Mouse (Mus musculus): ENCODE results near the gene Edem3. TPM values are rescaled to one million over a fixed set of nuclear protein-coding genes. Genes with fewer than 3 reads are reported as not detected.
A peak's percentile ranks its signal among the peaks of the same experiment; 100 is the strongest.

Edem3 gene
- total and polyA plus RNA-seq, 2 experiments from 2014 or later: 13.2 to 40.8 TPM

GRCm38 (mm10) chr1:151855561-151855960 is 100.4 kb downstream of the Edem3 start:
- ATAC-seq (ENCODE audit: low FRiP score) (no peak), DNase-seq (ENCODE audit: low spot score) (no peak)
- no peaks in the 10 kb centered on the region for H3K27me3 ChIP-seq (ENCODE audit: insufficient read depth, low read length)
- 72% methylated on average over 1 of the region's 1 CpGs for whole genome bisulfite sequencing
- no peaks in the 10 kb centered on the region for H3K4me1 ChIP-seq (ENCODE audit: insufficient read depth, low read length)
- H3K9ac ChIP-seq (replicated peaks; ENCODE audit: low read length, poor library complexity, severe bottlenecking): no peak overlapping the region
- no peak overlapping the region for H3K4me3 ChIP-seq (ENCODE audit: low read depth, low read length)
- no peak overlapping the region for H3K27ac ChIP-seq (ENCODE audit: low read depth, low read length)
- TF ChIP-seq CTCF (IDR thresholded peaks at IDR 0.05): no peak
- no peak overlapping the region for H3K4me2 ChIP-seq (ENCODE audit: low read depth, low read length, poor library complexity, severe bottlenecking)
- H3K9me3 ChIP-seq (ENCODE audit: low read length): no peaks in the 10 kb centered on the region
- no peaks in the 10 kb centered on the region for H3K36me3 ChIP-seq (ENCODE audit: insufficient read depth, low read length)

- Histone ChIP-seq H3K36me3 (ENCODE audit: insufficient read depth, low read length) (no peaks in the 10 kb centered on the region), H3K9ac (replicated peaks; ENCODE audit: low read length, poor library complexity, severe bottlenecking) (no peak overlapping the region), H3K4me3 (ENCODE audit: low read depth, low read length) (no peak overlapping the region), H3K4me1 (ENCODE audit: insufficient read depth, low read length) (no peaks in the 10 kb centered on the region), H3K27me3 (ENCODE audit: insufficient read depth, low read length) (no peaks in the 10 kb centered on the region), H3K9me3 (ENCODE audit: low read length) (no peaks in the 10 kb centered on the region), H3K27ac (ENCODE audit: low read depth, low read length) (no peak overlapping the region), H3K4me2 (ENCODE audit: low read depth, low read length, poor library complexity, severe bottlenecking) (no peak overlapping the region)
- DNase-seq (ENCODE audit: low spot score) (no peak), ATAC-seq (ENCODE audit: low FRiP score) (no peak)
- TF ChIP-seq CTCF (IDR thresholded peaks at IDR 0.05): no peak
- WGBS: 100% methylated on average over 1 of the region's 1 CpGs
Measured at GRCm38 (mm10) chr1:151858474-151858873, 103.3 kb downstream of the Edem3 start.

GRCm38 (mm10) chr1:151861334-151861995 is 106.3 kb downstream of the Edem3 start:
- H3K27me3 ChIP-seq (ENCODE audit: insufficient read depth, low read length): no peaks in the 10 kb centered on the region
- H3K4me3 ChIP-seq (ENCODE audit: low read depth, low read length): no peak overlapping the region
- no peak overlapping the region for H3K9ac ChIP-seq (replicated peaks; ENCODE audit: low read length, poor library complexity, severe bottlenecking)
- no peaks in the 10 kb centered on the region for H3K4me1 ChIP-seq (ENCODE audit: insufficient read depth, low read length)
- no peak overlapping the region for H3K4me2 ChIP-seq (ENCODE audit: low read depth, low read length, poor library complexity, severe bottlenecking)
- no peaks in the 10 kb centered on the region for H3K36me3 ChIP-seq (ENCODE audit: insufficient read depth, low read length)
- WGBS: 68% methylated on average over 20 of the region's 20 CpGs
- ATAC-seq (ENCODE audit: low FRiP score) (no peak), DNase-seq (ENCODE audit: low spot score) (no peak)
- H3K9me3 ChIP-seq (ENCODE audit: low read length): no peaks in the 10 kb centered on the region
- TF ChIP-seq CTCF (IDR thresholded peaks at IDR 0.05): peak; percentile 33; the same call in 1 of the 2 replicates
- H3K27ac ChIP-seq (ENCODE audit: low read depth, low read length): no peak overlapping the region

GRCm38 (mm10) chr1:151862109-151862508 is 106.9 kb downstream of the Edem3 start:
- no peak overlapping the region for H3K9ac ChIP-seq (replicated peaks; ENCODE audit: low read length, poor library complexity, severe bottlenecking)
- 92% methylated on average over 8 of the region's 8 CpGs for WGBS
- H3K36me3 ChIP-seq (ENCODE audit: insufficient read depth, low read length): no peaks in the 10 kb centered on the region
- no peak overlapping the region for H3K4me3 ChIP-seq (ENCODE audit: low read depth, low read length)
- no peak for TF ChIP-seq CTCF (IDR thresholded peaks at IDR 0.05)
- H3K4me1 ChIP-seq (ENCODE audit: insufficient read depth, low read length): no peaks in the 10 kb centered on the region
- H3K4me2 ChIP-seq (ENCODE audit: low read depth, low read length, poor library complexity, severe bottlenecking): no peak overlapping the region
- no peak for ATAC-seq (ENCODE audit: low FRiP score)
- H3K27ac ChIP-seq (ENCODE audit: low read depth, low read length): no peak overlapping the region
- DNase-seq (ENCODE audit: low spot score): no peak
- no peaks in the 10 kb centered on the region for H3K9me3 ChIP-seq (ENCODE audit: low read length)
- no peaks in the 10 kb centered on the region for H3K27me3 ChIP-seq (ENCODE audit: insufficient read depth, low read length)

GRCm38 (mm10) chr1:151863135-151863796 is 108.1 kb downstream of the Edem3 start:
- ATAC-seq (ENCODE audit: low FRiP score): no peak
- no peaks in the 10 kb centered on the region for H3K4me1 ChIP-seq (ENCODE audit: insufficient read depth, low read length)

GRCm38 (mm10) chr1:151863797-151864147 is 108.6 kb downstream of the Edem3 start:
- Histone ChIP-seq H3K4me1 (ENCODE audit: insufficient read depth, low read length) (no peaks in the 10 kb centered on the region), H3K4me3 (ENCODE audit: low read depth, low read length) (no peak overlapping the region), H3K4me2 (ENCODE audit: low read depth, low read length, poor library complexity, severe bottlenecking) (no peak overlapping the region), H3K27ac (ENCODE audit: low read depth, low read length) (no peak overlapping the region), H3K36me3 (ENCODE audit: insufficient read depth, low read length) (no peaks in the 10 kb centered on the region), H3K27me3 (ENCODE audit: insufficient read depth, low read length) (no peaks in the 10 kb centered on the region), H3K9ac (replicated peaks; ENCODE audit: low read length, poor library complexity, severe bottlenecking) (no peak overlapping the region), H3K9me3 (ENCODE audit: low read length) (no peaks in the 10 kb centered on the region)
- ATAC-seq (ENCODE audit: low FRiP score) (no peak), DNase-seq (ENCODE audit: low spot score) (peak; percentile 56)
- WGBS: 84% methylated on average over 12 of the region's 12 CpGs
- TF ChIP-seq CTCF (IDR thresholded peaks at IDR 0.05): no peak

More at GRCm38 (mm10) chr1:151863135-151863796, 108.1 kb downstream of the Edem3 start:
- no peaks in the 10 kb centered on the region for H3K36me3 ChIP-seq (ENCODE audit: insufficient read depth, low read length)
- no peaks in the 10 kb centered on the region for H3K27me3 ChIP-seq (ENCODE audit: insufficient read depth, low read length)
- 87% methylated on average over 17 of the region's 17 CpGs for WGBS
- H3K27ac ChIP-seq (ENCODE audit: low read depth, low read length): no peak overlapping the region
- no peak for DNase-seq (ENCODE audit: low spot score)
- H3K4me2 ChIP-seq (ENCODE audit: low read depth, low read length, poor library complexity, severe bottlenecking): no peak overlapping the region
- no peak overlapping the region for H3K4me3 ChIP-seq (ENCODE audit: low read depth, low read length)
- no peak for TF ChIP-seq CTCF (IDR thresholded peaks at IDR 0.05)
- H3K9me3 ChIP-seq (ENCODE audit: low read length): no peaks in the 10 kb centered on the region
- H3K9ac ChIP-seq (replicated peaks; ENCODE audit: low read length, poor library complexity, severe bottlenecking): no peak overlapping the region
